Mouse (Mus musculus) thymus, postnatal 4 days (tissue): ENCODE measurements at regions not wholly inside any gene's neighbourhood (a gene's known extent, or its start where the extent isn't known, plus 50 kb on each side); places are given as distances from the start of the nearest gene placed in this dataset.
"Not testable (repeated sequence)": the region's sequence is repeated elsewhere in the genome, so short reads cannot be mapped to it uniquely, and the experiment has no call there.

Source experiments
- DNase-seq: peaks from one replicate; pipeline ENCODE4 v3.0.0; 2021

DNA sequence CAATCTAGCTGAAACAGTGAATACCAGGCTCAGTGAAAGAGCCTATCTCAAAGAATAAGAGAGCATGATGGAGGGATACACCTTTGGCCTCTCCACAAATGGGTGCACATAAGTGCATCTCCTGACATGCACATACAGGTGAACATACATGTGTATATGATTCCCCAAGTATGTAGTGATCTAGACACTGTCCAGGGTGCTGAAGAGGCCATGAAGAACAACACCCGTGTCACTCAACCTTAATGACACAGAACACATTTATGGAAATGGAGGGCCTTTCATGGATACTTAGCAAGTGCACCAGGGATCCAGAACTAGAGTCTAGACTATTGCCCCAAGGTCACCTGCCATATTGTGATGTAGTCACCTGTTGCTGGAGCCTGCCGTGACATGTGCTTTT is 56.9 kb downstream of the Spata19 start:
- DNase-seq: no peak

- no peak for DNase-seq
Measured at GRCm38 (mm10) chr9:27453924-27454652, 57.5 kb downstream of the Spata19 start.

DNA sequence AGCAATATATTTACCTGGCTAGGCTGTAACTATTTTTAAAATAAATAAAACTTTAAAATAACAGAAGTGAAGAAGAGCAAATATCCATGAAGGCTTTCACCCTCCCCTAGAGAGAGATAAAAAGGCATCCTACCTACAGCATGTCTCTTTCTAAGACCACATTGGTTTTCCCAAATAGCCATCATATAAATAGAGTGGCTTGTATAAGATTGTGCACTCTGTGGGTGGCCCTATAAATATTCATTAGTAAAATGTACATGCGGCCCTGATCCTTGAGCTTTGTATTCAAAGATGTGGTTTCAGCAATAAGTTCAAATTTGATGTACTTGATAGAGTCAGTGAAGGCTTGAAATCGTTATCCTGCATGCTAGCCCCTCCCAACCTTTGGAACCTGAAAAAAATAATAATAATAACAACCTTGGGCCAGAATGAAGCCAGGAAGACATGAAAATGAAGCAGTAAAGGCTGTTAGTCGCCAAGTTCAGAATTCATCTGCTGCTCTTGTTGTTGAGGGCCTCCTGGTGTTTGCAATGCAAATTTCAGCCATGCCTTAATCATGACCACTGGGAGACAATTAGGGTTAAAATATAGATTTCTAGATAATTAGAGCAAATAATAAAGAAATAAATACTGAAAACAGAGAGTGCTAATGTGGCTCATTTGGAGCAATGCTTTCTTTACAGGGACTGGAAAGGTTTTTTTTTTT is 61.9 kb downstream of the Spata19 start:
- DNase-seq: no peak

DNA sequence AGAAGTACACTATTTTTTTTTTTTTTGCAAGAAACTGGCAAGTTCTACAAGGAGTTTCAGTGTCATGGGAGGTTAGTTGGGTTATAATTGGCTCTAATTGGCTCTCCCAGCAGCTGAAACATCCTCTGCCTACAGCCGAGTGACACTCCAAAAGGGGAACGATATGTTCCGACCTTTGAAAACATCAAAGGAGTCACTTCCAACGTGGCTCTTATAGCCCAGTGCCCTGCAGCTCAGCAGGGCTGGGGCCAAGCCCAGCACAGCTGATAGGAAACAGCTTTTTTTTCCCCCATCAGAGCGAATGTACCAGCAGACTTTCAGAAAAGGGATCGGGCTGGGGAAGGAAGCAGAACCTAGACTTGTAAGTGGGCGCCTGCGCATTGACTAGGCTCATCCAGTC is 64.4 kb downstream of the Spata19 start:
- DNase-seq: no peak

DNA sequence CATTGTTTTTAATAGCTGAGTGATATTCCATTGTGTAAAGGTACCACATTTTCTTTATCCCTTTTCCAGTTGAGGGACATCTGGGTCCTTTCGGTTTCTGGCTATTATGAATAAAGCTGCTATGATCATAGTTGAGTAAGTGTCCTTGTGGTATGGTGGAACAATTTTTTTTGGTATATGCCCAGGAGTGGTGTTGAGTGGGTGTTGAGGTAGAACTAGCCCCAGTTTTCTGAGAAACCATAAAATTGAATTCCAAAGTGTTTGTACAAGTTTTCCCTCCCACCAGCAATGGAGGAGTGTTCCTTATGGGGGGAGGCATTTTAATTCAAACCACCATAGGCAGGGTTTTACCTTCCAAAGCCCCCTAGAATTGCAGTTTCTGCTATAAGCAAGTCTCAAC is 67.4 kb downstream of the Spata19 start:
- DNase-seq: no peak

DNA sequence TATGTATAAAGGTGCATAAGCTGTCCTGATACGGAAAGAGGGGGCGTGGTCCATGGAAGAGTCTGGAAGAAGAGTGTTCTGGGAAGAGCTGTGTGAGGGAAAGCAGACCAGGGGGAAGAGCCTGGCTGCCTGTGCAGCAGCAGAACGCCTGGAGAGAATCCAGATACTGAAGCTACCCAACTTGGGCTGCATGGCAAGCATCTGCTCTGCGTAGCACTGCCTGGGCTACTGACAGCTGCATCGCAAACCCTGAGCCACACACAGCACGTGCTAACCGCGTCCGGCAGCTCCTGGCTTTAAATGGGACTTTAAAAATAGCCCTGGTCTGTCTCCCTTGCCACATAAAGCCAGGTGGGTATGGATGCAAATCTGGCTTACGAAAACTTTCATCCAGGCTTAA is 78.9 kb downstream of the Spata19 start:
- DNase-seq: no peak

- DNase-seq: no peak
Measured at GRCm38 (mm10) chr9:27476636-27477035, 80.0 kb downstream of the Spata19 start.

DNA sequence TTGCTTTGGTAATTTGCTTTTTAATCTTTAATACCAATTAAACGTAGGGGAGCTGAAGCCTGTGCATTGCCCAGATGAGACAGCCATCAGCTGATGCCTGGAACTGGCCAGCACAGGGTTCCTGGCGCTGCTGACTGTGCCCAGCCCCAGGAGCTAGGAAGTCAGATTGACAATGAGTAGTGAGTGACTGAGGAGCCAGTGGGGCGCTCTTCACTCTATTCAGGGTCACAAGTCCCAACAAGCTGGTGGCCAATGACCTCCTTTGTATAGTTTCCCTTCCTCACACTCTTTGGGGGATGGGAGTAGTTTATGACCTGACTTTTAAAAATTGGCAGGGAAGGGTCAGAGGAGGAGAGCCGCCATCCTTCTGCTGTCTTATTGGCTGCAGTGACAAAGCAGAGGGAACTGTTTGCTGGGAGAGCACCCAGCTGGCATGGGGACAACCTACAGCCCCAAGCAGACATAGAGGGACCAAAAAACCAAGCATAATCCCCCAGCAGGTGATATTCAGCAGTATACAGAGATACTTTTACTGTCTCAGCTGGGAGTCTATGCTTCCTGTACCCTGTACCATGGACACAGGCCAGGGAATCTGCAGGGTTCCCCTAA is 80.6 kb downstream of the Spata19 start:
- DNase-seq: no peak

DNA sequence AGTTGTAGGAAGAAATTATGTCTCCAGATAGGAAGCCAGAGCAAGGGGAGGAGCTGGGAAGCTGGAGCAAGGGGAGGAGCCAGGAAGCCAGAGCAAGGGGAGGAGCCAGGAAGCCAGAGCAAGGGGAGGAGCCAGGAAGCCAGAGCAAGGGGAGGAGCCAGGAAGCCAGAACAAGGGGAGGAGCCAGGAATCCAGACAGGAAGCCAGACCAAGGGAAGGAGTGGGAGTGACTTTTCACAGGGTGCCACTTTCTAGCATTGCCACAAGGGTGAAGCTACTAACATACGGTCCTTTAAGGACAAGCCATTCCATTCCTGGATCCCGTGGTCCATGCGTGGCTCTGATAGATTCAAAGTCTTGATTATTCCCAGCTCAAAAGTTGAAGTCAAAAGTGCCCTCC is 81.7 kb downstream of the Spata19 start:
- no peak for DNase-seq

- no peak for DNase-seq
Measured at GRCm38 (mm10) chr9:27501816-27502215, 105.2 kb downstream of the Spata19 start.

DNA sequence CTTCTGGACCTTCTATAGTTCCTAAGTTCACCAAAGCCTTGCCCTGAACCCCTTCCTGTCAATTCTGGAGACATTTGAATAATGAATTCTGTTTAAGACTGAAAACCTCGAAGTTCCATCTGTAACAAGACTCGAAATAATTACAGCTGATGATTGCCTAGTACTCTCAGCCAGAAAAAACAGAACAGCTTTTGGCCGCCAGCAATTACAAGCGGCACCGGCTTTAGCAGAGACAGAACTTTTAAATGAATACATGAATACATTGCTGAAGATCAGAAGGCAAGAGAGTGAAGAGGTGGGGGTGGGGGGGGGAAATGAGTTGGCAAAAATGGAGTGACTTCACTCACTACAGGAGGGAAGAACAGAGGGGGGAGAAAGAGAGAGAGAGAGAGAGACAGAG is 112.6 kb downstream of the Spata19 start:
- DNase-seq: no peak

DNA sequence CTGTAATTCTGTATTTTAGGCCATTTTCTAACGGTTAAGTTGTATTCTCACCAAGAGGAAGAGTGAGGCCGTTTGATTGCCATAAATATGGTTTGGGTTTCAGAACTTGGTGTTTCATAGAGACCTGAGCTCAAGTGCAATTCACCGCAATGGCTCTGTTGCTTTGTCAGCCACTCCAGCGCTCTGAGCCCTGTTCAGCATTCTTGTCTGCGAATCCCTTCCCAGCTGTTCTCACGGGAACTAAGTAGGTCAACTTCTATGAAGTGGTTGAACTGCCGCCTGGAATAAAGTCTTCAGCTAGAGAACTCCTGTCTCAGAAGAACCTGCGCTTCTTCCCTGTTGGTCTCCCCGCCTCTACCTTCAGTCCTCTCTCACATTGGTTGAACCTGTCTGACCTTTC is 113.1 kb downstream of the Spata19 start:
- no peak for DNase-seq

DNA sequence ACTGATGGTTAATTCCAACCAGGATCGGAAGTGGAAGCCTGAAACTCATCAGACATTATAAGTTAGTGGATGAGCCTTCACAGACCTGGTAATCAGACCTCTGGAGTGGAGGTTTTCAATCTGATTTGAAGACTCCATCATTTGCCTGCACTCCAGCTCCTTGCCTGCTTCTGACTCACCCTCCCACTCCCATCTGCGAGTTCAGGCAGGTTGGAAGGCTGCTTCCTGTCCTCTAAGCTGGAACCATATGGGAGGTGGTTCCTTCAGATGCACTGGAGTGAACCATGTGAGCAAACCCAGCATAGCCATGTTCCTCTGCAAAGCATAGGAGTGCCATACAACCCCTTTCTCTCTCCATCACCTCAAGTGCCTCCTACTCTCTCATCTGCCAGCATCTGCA is 114.6 kb downstream of the Spata19 start:
- DNase-seq: no peak

DNA sequence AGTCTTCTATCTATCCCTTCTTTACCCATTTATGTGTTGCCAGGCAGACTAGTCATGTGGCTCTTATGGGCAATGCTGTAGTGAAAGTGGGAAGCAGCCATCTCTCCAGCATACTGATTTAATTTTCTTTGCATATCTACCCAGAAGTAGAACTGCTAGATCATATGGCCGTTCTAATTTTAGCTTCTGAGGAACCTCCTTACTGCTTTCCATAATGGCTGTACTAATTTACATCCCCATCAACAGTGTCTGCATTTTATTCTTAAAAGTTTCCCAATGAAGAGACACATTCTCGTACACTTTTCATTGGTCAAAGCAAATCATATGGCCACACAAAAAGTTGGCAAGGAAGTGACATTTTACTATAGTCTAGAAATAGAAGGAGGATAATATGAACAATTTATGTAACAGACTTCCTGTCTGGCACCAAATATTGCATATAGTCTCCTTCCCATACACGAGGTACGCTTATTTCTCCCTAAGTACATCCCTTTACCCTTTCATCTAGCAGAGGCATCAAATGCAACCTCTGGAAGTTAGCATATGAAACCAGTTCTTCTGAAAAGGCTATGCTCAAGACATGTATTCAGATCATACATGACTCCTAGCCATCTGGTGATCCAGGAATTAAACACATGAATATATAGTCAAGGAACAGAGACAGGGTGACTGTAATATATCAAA is 119.0 kb downstream of the Spata19 start:
- DNase-seq: no peak

DNA sequence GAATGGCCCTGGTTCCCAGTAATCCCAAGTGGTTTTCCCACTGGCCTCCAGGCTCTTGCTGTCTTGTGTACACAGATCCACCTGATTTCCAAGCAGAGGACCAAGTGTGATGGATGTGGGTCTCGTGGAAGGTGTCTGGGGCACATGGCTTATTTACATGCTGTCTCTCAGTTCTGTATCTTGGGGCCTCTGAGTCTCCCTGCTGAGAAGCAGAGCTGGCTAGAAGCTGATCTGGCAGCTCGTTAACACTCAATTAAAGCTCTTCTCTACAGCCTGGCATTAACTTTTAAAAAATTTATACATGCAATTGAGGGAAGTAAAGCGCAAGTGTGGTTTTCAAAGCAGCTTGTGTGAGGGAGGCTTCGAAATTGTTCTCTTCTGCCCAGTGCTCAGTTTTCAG is 121.4 kb downstream of the Spata19 start:
- DNase-seq: no peak

GRCm38 (mm10) chr9:27519711-27520110 is 123.1 kb downstream of the Spata19 start:
- no peak for DNase-seq

DNA sequence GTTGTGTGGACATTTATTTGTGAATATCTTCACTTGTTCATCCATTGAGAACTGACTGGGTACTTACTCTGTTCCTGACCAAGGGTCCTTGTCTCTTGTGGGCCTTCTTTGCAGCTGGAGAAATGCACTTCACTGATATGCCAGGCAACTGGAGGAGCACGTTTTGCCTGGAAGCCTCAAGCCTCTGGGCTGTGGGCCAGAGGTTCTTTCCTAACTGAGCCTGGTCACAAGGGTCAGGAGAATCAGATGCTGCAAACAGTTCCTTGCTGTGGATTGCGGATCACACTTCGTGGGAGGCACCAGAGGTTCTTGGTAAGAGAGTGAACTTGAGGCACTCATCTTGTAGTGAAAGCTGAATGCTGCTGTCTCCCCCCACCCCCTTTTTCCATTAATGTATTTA is 124.6 kb downstream of the Spata19 start:
- DNase-seq: no peak

GRCm38 (mm10) chr9:27526681-27527080 is 130.1 kb downstream of the Spata19 start:
- DNase-seq: no peak

- DNase-seq: no peak
Measured at GRCm38 (mm10) chr9:27538480-27538879, 141.9 kb downstream of the Spata19 start.

- no peak for DNase-seq
Measured at GRCm38 (mm10) chr9:27541585-27542151, 145.1 kb downstream of the Spata19 start.

DNA sequence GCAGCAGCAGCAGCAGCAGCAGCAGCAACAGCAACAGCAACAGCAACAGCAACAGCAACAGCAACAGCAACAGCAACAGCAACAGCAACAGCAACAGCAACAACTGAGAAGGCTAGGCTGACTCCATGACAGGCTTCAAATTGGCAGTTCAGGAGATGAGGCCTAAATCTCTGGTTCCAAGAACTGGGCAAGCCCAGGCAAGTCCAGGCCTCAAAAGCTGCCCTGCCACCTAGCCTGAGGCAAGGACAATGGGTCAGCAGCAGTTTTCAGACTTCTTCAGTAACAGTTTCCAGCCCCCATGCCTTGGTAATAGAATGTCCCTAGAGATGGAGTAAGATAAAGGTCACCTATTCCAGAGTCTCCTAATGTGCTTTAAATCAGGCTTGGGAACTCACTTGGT is 158.1 kb downstream of the Spata19 start:
- DNase-seq: not testable (repeated sequence)

- DNase-seq: no peak
Measured at GRCm38 (mm10) chr9:27556315-27557225, 160.0 kb downstream of the Spata19 start.
